Comparison of ENCODE assay signal across 21 mouse cellular contexts in genomic region chr8:107465332-107465990, GRCm38 (mm10). TPM values are rescaled to one million over a fixed set of nuclear protein-coding genes. Genes with fewer than 3 reads are reported as not detected.
A peak's percentile ranks its signal among the peaks of the same experiment; 100 is the strongest.
DNase-seq lines count a peak whose midpoint lies in the region; ATAC-seq lines count a peak whose summit lies in the region.
"Had no signal": no experiment of that assay in that cellular context is flagged by ENCODE, and none has a peak within 500 bp of the region (broad histone marks: within the 10 kb centered on the region; RNA-seq: fewer than 3 reads in every experiment).

No protein-coding gene starts in this region.

- no peaks in the 10 kb centered on the region for H3K27me3 ChIP-seq in lung, embryonic 16.5 days (ENCODE audit: control insufficient read depth, insufficient read depth, low read depth, low read length)
- H3K27me3 ChIP-seq in embryonic facial prominence, embryonic 12.5 days = no peaks in the 10 kb centered on the region
- H3K27me3 ChIP-seq in limb, embryonic 10.5 days (ENCODE audit: low read depth, poor library complexity, severe bottlenecking) = no peaks in the 10 kb centered on the region
- H3K27me3 ChIP-seq: forebrain, embryonic 15.5 days; midbrain, embryonic 12.5 days had no signal

- no peak for DNase-seq in lung, postnatal 14 days
- DNase-seq in limb, embryonic 10.5 days (ENCODE audit: low spot score) = no peak
- DNase-seq: adrenal gland, postnatal 25 days; cerebellum, adult 2 months; gastrocnemius, postnatal 36 days; heart, postnatal 14 days; kidney, adult 18-20 months; kidney, postnatal 25 days; layer of hippocampus, adult 9-11 months; right cerebral cortex, postnatal 4 days; thymus, adult 2 months had no signal

- H3K36me3 ChIP-seq in lung, embryonic 16.5 days (ENCODE audit: control insufficient read depth, insufficient read depth, low read length) = peaks cover 3% of the 10 kb centered on the region; the same call in 1 of the 2 replicates
- H3K36me3 ChIP-seq in embryonic facial prominence, embryonic 12.5 days = peaks cover 22% of the 10 kb centered on the region
- peaks cover 81% of the 10 kb centered on the region for H3K36me3 ChIP-seq in limb, embryonic 10.5 days

- H3K27ac ChIP-seq in lung, embryonic 16.5 days (ENCODE audit: low read length) = peak overlapping the region; percentile 81
- peak overlapping the region; percentile 82 for H3K27ac ChIP-seq in embryonic facial prominence, embryonic 12.5 days
- peak overlapping the region; percentile 62; the same call in 1 of the 2 replicates for H3K27ac ChIP-seq in limb, embryonic 10.5 days
- H3K27ac ChIP-seq: forebrain, embryonic 15.5 days; heart, embryonic 10.5 days; midbrain, embryonic 12.5 days had no signal

- WGBS in lung, embryonic 16.5 days = 42% methylated on average over 3 of the region's 3 CpGs
- 40% methylated on average over 3 of the region's 3 CpGs for WGBS in embryonic facial prominence, embryonic 12.5 days
- 50% methylated on average over 3 of the region's 3 CpGs for WGBS in limb, embryonic 10.5 days

- H3K4me3 ChIP-seq in lung, embryonic 16.5 days (ENCODE audit: low read length) = no peak overlapping the region
- no peak overlapping the region for H3K4me3 ChIP-seq in embryonic facial prominence, embryonic 12.5 days
- H3K4me3 ChIP-seq in limb, embryonic 10.5 days = no peak overlapping the region
- H3K4me3 ChIP-seq: forebrain, embryonic 15.5 days; heart, embryonic 10.5 days; midbrain, embryonic 12.5 days had no signal

- H3K4me2 ChIP-seq in lung, embryonic 16.5 days (ENCODE audit: low read depth, low read length) = no peak overlapping the region
- H3K4me2 ChIP-seq in embryonic facial prominence, embryonic 12.5 days (replicated peaks) = no peak overlapping the region
- H3K4me2 ChIP-seq: forebrain, embryonic 15.5 days; midbrain, embryonic 12.5 days had no signal

- peaks cover 17% of the 10 kb centered on the region for H3K4me1 ChIP-seq in lung, embryonic 16.5 days (replicated peaks; ENCODE audit: control insufficient read depth, insufficient read depth, low read length)
- peaks cover 25% of the 10 kb centered on the region for H3K4me1 ChIP-seq in embryonic facial prominence, embryonic 12.5 days
- peaks cover 27% of the 10 kb centered on the region for H3K4me1 ChIP-seq in limb, embryonic 10.5 days
- H3K4me1 ChIP-seq: forebrain, embryonic 15.5 days had no signal

- no peak overlapping the region for H3K9ac ChIP-seq in lung, embryonic 16.5 days (ENCODE audit: low read length)
- no peak overlapping the region for H3K9ac ChIP-seq in embryonic facial prominence, embryonic 12.5 days
- H3K9ac ChIP-seq: forebrain, embryonic 15.5 days; midbrain, embryonic 12.5 days had no signal

- ATAC-seq in lung, embryonic 16.5 days (ENCODE audit: low read depth) = no peak
- no peak for ATAC-seq in embryonic facial prominence, embryonic 12.5 days (ENCODE audit: insufficient number of reproducible peaks, insufficient read depth, low FRiP score, low TSS enrichment)
- ATAC-seq in megakaryocyte progenitor cell, adult 5-6 weeks (replicated peaks; ENCODE audit: poor library complexity) = peak; percentile 75
- no peak for ATAC-seq in megakaryocyte, adult 5-6 weeks (ENCODE audit: poor library complexity, severe bottlenecking)
- no peak for ATAC-seq in erythroid progenitor cell, adult 5-6 weeks (replicated peaks; ENCODE audit: low FRiP score, poor library complexity, severe bottlenecking)
- ATAC-seq: forebrain, embryonic 15.5 days; hindbrain, embryonic 16.5 days; lung, postnatal 0 days had no signal

- no peaks in the 10 kb centered on the region for H3K9me3 ChIP-seq in lung, embryonic 16.5 days (ENCODE audit: control insufficient read depth, low read length)
- no peaks in the 10 kb centered on the region for H3K9me3 ChIP-seq in embryonic facial prominence, embryonic 12.5 days
- no peaks in the 10 kb centered on the region for H3K9me3 ChIP-seq in limb, embryonic 10.5 days (replicated peaks)
- H3K9me3 ChIP-seq: forebrain, embryonic 15.5 days; heart, embryonic 10.5 days; midbrain, embryonic 12.5 days had no signal

RNA-seq across cellular contexts. Expression of gene Wwp2, which starts 29.3 kb away (rescaled TPM):
- polyA plus RNA-seq in lung, embryonic 16.5 days (2015; fragmentation: Nextera tagmentation; extraction: Ambion mirVana) = 60.5 and 64.6 TPM in 2 replicates
- polyA plus RNA-seq in embryonic facial prominence, embryonic 12.5 days (2016; fragmentation: Nextera tagmentation; extraction: Ambion mirVana) = 160 and 181 TPM in 2 replicates
- polyA plus RNA-seq in limb, embryonic 10.5 days (2016; fragmentation: Nextera tagmentation; extraction: Ambion mirVana) = 55.9 and 116 TPM in 2 replicates
- 31.8 and 41.3 TPM in 2 replicates for total RNA-seq in megakaryocyte progenitor cell, adult 5-6 weeks (2015)
- 52.3 and 54.7 TPM in 2 replicates for total RNA-seq in megakaryocyte progenitor cell, adult 5-6 weeks (2017)
- 37.4 and 50.0 TPM in 2 replicates for total RNA-seq in megakaryocyte, adult 5-6 weeks (2015)
- total RNA-seq in megakaryocyte, adult 5-6 weeks (2017) = 55.5 and 74.5 TPM in 2 replicates
- 111 and 127 TPM in 2 replicates for total RNA-seq in erythroid progenitor cell, adult 5-6 weeks (2015; ENCODE audit: low replicate concordance)
- total RNA-seq in erythroid progenitor cell, adult 5-6 weeks (2017; ENCODE audit: low replicate concordance) = 132 and 174 TPM in 2 replicates

RNA-seq across cellular contexts. Expression of gene Nob1, which starts 40.6 kb away (rescaled TPM):
- 71.6 and 72.9 TPM in 2 replicates for polyA plus RNA-seq in lung, embryonic 16.5 days (2015; fragmentation: Nextera tagmentation; extraction: Ambion mirVana)
- polyA plus RNA-seq in embryonic facial prominence, embryonic 12.5 days (2016; fragmentation: Nextera tagmentation; extraction: Ambion mirVana) = 96.9 and 98.8 TPM in 2 replicates
- 110 and 113 TPM in 2 replicates for polyA plus RNA-seq in limb, embryonic 10.5 days (2016; fragmentation: Nextera tagmentation; extraction: Ambion mirVana)
- 56.4 and 57.4 TPM in 2 replicates for total RNA-seq in megakaryocyte progenitor cell, adult 5-6 weeks (2015)
- 35.8 and 36.5 TPM in 2 replicates for total RNA-seq in megakaryocyte progenitor cell, adult 5-6 weeks (2017)
- total RNA-seq in megakaryocyte, adult 5-6 weeks (2015) = 16.1 and 16.2 TPM in 2 replicates
- 8.7 and 12.6 TPM in 2 replicates for total RNA-seq in megakaryocyte, adult 5-6 weeks (2017)
- 6.5 and 10.9 TPM in 2 replicates for total RNA-seq in erythroid progenitor cell, adult 5-6 weeks (2015; ENCODE audit: low replicate concordance)
- 5.5 and 6.0 TPM in 2 replicates for total RNA-seq in erythroid progenitor cell, adult 5-6 weeks (2017; ENCODE audit: low replicate concordance)
